Mouse (Mus musculus): Measurements from ENCODE around the gene Tal1.

- TF ChIP-seq CTCF (IDR thresholded peaks at IDR 0.05; ENCODE audit: low read depth, low read length), result no peak
- no peak for TF ChIP-seq POLR2A (IDR thresholded peaks at IDR 0.05; ENCODE audit: extremely low read depth, insufficient read depth, low read length)
These were observed 47.3 kb downstream of the Tal1 start for GRCm38 (mm10) chr4:115103510-115103909.

Measured in liver, adult 2 months (tissue).